Mouse (Mus musculus): ENCODE measurements at regions not wholly inside any gene's neighbourhood (a gene's known extent, or its start where the extent isn't known, plus 50 kb on each side); places are given as distances from the start of the nearest gene placed in this dataset.
"Not testable (repeated sequence)": the region's sequence is repeated elsewhere in the genome, so short reads cannot be mapped to it uniquely, and the experiment has no call there.

DNA sequence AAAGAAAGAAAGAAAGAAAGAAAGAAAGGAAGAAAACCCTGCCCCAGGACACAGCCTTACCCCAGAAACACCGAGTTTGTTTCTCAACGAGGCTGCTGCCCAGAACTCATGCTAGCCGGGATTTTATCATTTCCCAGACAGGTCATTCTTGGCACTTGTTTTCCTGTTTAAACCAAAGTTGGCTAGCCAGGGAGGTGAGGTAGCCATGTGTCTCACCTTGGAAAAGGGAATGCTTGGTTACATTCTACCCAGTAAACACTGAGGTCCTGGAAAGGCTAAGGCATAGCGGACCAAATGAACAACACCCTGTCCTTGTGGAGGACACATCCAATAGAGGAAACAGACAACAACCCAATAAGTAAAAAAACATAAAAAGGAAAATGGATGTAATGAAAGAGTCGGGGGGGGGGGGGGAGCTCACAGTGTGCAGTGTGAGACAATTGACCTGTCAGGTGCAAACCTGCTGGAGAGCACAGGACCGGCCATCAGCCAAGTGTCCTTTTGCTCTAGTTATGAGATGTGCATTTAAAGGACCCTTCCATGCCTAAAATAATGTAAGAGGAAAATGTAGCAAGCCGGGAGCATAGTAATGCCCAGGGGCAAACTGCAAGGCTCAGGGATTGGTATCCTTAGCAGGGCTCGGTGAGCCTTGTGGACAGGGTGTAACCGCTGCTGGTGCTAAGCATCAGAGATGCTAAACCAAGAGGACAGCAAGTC is 78.2 kb upstream of the Fzd7 start:
- no peak overlapping the region for H3K27ac ChIP-seq
- no peak for TF ChIP-seq CTCF (conservative IDR thresholded peaks at IDR 0.05)
- no peak for DNase-seq (ENCODE audit: low spot score in 2 of 2)
- no peak overlapping the region for H3K4me3 ChIP-seq

DNA sequence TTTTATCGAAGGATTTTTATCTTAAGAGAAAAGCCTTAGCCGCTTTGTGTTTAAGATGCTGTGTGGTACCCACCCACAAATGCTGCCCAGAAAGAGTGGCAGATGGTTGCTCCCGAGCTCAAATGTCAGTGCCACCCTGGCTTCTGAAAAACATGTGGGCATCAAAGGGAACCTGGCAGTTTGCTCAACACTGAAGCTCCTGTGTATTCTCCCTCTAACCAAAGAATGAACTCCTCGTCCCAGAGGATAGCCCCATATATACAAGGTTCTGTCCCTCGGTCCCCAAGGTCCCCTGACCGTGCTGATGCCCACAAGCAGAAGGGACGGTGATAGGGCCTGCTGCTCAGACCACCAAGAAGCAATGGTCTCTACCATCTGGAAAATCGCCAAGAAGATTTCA is 76.9 kb upstream of the Fzd7 start:
- no peak for DNase-seq (ENCODE audit: low spot score in 2 of 2)
- Histone ChIP-seq H3K4me3 (no peak overlapping the region), H3K27ac (peak overlapping the region; percentile 68; the same call in 1 of the 2 replicates)
- TF ChIP-seq CTCF (conservative IDR thresholded peaks at IDR 0.05) = no peak

DNA sequence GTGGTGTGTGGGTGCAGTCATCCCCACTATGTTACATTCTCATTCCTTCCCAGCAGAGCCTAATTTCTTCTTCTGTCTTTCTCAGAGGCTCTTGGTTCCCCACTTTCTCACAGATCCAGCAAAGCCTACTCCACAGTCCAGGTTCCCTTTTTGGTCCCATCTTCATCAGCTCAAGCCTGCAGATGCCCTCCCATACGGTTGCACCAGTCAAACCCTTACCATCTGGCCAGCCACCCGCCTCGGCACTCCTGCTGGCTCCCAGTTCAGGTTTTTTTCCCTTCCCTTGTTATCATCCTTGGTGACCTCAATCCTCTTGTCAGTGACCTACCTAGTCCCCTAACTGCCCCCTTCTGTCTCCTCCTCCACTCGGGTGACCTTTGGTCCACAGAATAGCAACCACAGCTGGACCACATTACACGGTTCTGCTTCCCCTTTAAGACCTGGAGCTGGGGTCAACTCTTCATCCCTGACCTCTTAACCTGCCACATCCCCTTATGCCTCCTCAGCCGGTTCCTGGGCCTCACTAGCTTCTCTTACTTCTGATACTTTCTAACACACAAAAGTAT is 75.4 kb upstream of the Fzd7 start:
- Histone ChIP-seq H3K27ac (no peak overlapping the region), H3K4me3 (no peak overlapping the region)
- DNase-seq (ENCODE audit: low spot score in 2 of 2) = no peak
- no peak for TF ChIP-seq CTCF (conservative IDR thresholded peaks at IDR 0.05)

DNA sequence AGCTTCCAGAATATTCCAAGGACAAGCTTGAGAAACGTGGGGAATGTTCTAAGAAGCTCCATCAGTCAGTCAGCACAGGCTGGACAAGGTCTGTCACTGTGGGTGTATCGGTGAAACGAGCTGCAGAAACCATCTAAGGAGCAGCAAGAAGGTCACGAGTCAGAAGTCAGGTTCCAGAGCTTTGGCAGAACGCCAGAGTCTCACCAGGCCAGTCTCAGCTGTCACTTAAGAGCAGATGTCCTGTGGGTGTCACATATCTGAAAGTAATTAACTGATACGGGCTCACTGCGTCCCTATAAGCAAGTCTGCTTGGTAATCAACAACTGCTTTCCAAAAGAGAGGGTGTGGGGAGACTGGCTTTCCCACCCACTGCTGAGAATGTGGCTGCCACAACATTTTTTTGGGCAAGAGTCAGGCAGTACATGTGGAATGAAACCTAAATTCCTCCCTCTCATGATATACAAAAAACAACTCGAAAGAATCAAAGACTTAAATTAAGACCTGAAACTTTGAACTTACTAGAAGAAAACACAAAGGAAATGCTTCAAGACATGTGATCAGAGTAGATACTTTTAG is 72.6 kb upstream of the Fzd7 start:
- TF ChIP-seq CTCF (conservative IDR thresholded peaks at IDR 0.05) = no peak

DNA sequence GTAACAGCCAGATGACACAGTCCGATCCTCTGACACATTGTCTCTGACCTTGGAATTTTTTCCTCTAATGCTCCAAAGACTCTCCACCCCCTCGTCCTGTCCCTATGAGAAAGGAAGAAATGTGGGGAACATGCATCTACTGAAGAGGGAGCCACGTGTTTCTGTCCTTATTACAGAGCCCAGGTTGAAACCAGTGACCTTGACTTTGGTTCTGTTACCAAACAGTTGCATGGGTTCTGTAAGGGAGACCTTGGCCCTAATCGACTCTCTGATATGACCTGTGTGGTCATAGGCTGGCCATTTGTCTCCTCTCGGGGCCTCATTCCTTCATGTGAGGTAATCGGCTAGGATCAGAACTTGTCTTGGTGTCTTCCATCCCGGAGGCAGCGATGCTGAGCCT is 69.0 kb upstream of the Fzd7 start:
- no peak overlapping the region for H3K27ac ChIP-seq
- no peak for TF ChIP-seq CTCF (conservative IDR thresholded peaks at IDR 0.05)
- DNase-seq (ENCODE audit: low spot score in 2 of 2) = no peak
- H3K4me3 ChIP-seq = no peak overlapping the region

More for the DNA sequence above, 72.6 kb upstream of the Fzd7 start:
- peak overlapping the region; percentile 32; the same call in 1 of the 2 replicates for H3K27ac ChIP-seq
- no peak overlapping the region for H3K4me3 ChIP-seq
- peak; percentile 13 to 29 for DNase-seq (ENCODE audit: low spot score in 2 of 2)

DNA sequence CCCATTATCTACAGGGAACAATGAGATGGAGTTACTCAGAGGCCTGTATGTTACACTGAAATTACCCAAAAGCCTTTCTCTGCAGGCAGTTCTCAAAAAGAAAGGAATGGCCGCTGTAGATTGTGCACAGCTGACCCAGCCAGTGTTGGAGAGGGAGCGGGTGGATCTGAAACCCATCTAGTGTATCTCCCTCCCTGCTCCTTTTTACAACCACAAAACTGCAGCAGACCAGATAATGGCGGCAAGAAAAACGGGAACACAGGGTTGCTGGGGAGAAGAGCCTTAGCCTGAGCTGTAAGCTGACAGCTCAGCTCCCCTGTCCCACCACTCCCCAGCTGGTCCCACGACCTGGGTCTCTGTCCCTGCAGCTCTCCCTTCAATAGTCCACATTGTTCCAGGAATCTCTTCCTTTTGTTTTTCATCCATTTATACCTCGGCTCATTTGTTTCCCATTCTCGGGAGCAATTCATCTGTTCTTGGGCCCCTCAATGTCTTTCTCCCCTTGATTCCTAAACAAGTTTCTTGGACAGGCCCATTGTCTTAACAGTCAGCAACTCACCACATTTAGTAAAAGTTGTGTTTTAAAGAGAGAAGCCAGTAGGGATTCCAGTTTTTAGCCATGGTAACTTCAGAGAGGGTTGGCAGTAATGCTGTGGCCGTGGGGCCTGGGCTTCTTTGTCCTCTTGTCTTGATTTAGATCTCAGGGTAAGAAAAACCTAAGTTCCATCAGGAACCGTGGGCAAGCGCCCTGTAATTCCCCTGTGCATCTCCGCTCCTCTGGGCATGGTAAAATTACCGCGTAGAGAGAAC is 67.6 kb upstream of the Fzd7 start:
- no peak for DNase-seq (ENCODE audit: low spot score in 2 of 2)
- TF ChIP-seq CTCF (conservative IDR thresholded peaks at IDR 0.05) = no peak
- no peak overlapping the region for H3K4me3 ChIP-seq

DNA sequence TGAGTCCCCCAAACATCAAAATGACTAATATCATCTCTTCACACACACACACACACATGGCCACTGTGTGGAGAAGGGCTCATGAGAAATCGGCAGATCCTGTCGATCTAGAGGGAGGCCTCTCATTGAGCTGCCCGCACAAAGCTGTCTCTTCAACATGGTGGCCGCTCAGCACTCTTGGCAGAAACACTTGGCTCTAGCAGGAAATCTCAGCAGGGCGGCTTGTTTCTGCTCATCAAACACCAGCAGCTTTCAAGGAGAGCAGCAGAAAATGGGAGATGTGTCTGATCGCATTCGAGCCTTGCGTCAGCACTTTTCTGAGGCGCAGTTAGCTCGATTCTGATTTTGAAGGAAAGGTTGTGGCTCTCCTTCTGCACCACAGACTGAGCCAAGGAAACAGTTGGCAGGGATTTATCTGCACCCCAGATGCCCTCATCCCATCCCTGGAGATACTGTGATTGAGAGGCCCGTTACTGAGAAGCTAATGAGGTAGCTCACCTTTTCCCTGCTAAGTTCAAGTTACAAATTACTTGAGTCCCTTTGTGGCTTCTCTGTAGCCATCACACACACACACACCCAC is 66.4 kb upstream of the Fzd7 start:
- Histone ChIP-seq H3K27ac (no peak overlapping the region), H3K4me3 (no peak overlapping the region)
- TF ChIP-seq CTCF (conservative IDR thresholded peaks at IDR 0.05) = no peak
- DNase-seq (ENCODE audit: low spot score in 2 of 2) = peak in 1 of 2 experiments; percentile 13

More for the DNA sequence above, 67.6 kb upstream of the Fzd7 start:
- no peak overlapping the region for H3K27ac ChIP-seq

DNA sequence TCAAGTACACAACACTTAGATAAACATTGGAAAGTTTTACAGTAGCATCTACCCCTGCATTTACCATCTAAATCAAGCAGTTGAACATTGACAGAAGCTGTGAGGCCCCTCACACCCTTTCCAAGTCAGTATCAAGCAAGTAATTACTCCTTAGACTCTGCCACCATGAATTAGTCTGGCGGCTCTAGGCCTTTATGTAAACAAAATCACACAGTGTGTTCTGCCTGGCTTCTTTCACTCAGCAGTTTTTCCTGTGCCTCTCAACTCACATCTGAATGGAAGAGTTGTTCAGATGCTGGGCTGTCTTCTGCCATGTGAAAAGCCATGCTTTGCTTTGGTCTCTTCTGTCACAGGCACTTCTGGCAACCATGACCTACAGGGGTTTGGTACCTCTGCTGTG is 64.9 kb upstream of the Fzd7 start:
- no peak for DNase-seq (ENCODE audit: low spot score in 2 of 2)
- no peak for TF ChIP-seq CTCF (conservative IDR thresholded peaks at IDR 0.05)
- no peak overlapping the region for H3K27ac ChIP-seq
- no peak overlapping the region for H3K4me3 ChIP-seq

DNA sequence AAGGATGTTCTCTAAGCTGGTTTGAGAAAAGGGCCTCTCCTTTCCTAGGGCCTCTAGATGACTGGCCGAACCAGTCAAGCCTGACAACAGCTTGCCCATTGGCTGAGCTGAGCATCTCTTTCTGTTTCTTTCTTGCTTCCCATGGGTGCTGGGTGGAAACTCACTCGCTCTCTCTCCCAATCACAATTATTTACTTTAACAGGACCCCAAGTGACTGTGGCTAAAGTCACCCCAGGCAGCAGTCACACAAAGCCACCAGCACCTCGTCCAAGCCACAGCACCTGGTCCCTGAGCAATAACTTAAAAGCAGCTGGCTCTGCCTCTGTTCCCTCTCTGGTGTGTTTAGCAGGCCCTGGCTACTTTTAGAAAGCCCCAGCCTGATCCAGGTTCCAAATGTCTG is 64.3 kb upstream of the Fzd7 start:
- no peak overlapping the region for H3K27ac ChIP-seq
- no peak overlapping the region for H3K4me3 ChIP-seq
- TF ChIP-seq CTCF (conservative IDR thresholded peaks at IDR 0.05) = no peak
- no peak for DNase-seq (ENCODE audit: low spot score in 2 of 2)

DNA sequence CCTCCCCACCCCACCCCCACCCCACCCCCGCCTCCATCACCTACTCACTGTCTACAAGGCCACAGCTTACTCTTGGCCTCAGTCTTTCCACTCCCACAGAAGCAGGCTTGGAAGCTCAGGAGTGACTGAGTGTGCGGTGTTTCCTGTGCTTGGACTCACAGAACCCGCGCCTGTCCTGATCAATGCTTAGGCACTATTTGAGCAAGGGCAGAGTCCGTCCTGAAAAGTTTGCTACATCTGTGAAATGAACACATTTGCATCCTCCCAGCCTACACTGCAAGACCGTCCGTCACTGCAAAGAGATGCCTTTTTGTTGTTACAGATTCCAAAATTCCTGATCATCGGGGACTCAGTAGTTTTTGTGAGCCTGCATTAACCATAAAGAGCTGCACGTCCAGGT is 63.5 kb upstream of the Fzd7 start:
- no peak for TF ChIP-seq CTCF (conservative IDR thresholded peaks at IDR 0.05)

DNA sequence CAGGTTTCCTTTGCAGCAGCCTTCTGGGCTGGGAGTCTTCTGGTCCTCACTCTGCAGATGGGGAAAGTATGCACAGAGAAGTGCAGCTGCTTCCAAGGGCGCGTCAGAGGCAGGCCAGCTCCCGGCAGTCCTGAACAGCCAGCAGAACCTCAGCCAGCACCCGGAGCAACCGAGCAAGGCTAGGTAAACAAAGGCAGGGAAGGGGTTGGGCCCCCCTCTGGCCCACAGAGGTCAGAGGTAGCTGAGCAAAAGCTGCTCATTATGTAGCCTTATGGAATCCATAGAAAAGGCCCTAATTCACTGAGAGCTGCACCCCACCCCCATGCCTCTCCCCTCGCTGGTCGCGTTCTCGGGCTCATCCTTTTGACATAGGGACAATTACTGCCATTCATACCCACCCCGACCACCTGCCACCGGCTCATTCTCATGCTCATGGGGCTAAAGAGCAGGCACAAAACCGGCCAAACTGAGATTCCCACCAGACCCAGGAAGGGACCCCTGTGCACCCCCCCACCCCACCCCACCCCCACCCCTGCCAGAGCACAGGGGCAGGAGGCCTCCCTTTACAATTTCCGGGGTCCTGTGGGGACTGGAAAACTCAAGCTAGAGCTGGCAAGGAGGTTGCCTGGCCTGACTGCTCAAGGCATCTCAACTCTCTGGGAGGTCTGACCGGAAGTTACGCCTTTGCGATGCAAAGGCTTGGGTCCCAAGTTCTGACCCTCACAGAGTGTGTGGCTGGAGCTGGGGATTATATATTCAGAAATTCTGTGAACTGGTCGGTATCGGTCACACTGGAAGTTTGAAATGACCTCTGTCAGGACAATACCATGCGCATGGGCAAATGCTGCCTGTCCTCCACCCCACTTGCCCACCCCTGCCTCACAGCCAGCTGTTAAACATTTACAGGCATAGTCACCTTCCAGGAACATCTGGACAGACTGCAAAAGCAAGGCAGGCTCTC is 59.0 kb upstream of the Fzd7 start:
- no peak overlapping the region for H3K4me3 ChIP-seq
- no peak overlapping the region for H3K27ac ChIP-seq
- no peak for TF ChIP-seq CTCF (conservative IDR thresholded peaks at IDR 0.05)
- no peak for DNase-seq (ENCODE audit: low spot score in 2 of 2)

More for the DNA sequence above, 63.5 kb upstream of the Fzd7 start:
- Histone ChIP-seq H3K27ac (no peak overlapping the region), H3K4me3 (no peak overlapping the region)
- no peak for DNase-seq (ENCODE audit: low spot score in 2 of 2)

DNA sequence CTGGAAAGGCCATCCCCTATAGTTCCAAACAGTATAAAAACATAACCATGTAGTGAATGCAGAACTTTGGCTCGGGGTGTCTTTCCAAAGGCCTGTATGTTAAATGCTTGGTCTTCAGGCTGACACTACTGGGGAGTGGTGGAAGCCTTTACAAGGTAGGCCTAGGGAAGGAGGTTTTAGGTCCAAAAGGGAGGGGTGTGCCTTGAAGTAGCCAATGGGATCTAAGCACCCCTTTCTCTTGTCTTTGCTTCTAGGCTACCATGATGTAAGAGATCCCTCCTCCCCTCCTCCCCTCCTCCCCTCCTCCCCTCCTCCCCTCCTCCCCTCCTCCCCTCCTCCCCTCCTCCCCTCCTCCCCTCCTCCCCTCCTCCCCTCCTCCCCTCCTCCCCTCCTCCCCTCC is 56.5 kb upstream of the Fzd7 start:
- DNase-seq (ENCODE audit: low spot score in 2 of 2); H3K4me3 ChIP-seq; H3K27ac ChIP-seq: not testable (repeated sequence)
